Mouse (Mus musculus): ENCODE results near the gene Lgals12.

- no peak for TF ChIP-seq CTCF (IDR thresholded peaks at IDR 0.05; ENCODE audit: extremely low read depth, insufficient read depth, insufficient read length, insufficient replicate concordance)
- no peak for TF ChIP-seq POLR2A (IDR thresholded peaks at IDR 0.05; ENCODE audit: low read depth, low read length)
Observed at GRCm38 (mm10) chr19:7633021-7633420, 26.0 kb upstream of the Lgals12 start.
